Mouse (Mus musculus) retina, adult 2 months (tissue): Measurements from ENCODE around the gene Ptpn9.
"Not testable (repeated sequence)": the region's sequence is repeated elsewhere in the genome, so short reads cannot be mapped to it uniquely, and the experiment has no call there.

ENCODE experiments used
- DNase-seq: peaks from one replicate; pipeline ENCODE4 v3.0.0-alpha.2; 2012; ENCODE audit warnings: low read depth, low spot score

Ptpn9 gene

GRCm38 (mm10) chr9:56994286-56995197 lies at the start of gene Ptpn9:
Ptpn9 (plus strand) TSS chr9:56994923.
- peak; percentile 63 for DNase-seq

- DNase-seq = not testable (repeated sequence)
These were observed 47.2 kb upstream of the Ptpn9 start for GRCm38 (mm10) chr9:56947481-56947880.

GRCm38 (mm10) chr9:56948699-56949098 lies 46.0 kb upstream of the Ptpn9 start:
- DNase-seq = not testable (repeated sequence)

GRCm38 (mm10) chr9:56949767-56950166 lies 45.0 kb upstream of the Ptpn9 start:
- no peak for DNase-seq

- DNase-seq = peak; percentile 85
These were observed 44.0 kb upstream of the Ptpn9 start, which contains the start of gene Snupn for GRCm38 (mm10) chr9:56950414-56951400. Snupn (plus strand) TSS chr9:56950878.

GRCm38 (mm10) chr9:56953562-56953961 lies 41.2 kb upstream of the Ptpn9 start:
- DNase-seq = no peak

GRCm38 (mm10) chr9:56956966-56957675 lies 37.6 kb upstream of the Ptpn9 start:
- no peak for DNase-seq

GRCm38 (mm10) chr9:56958689-56959088 lies 36.0 kb upstream of the Ptpn9 start:
- no peak for DNase-seq

GRCm38 (mm10) chr9:56961591-56961990 lies 33.1 kb upstream of the Ptpn9 start:
- DNase-seq = no peak

GRCm38 (mm10) chr9:56970158-56970557 lies 24.6 kb upstream of the Ptpn9 start:
- no peak for DNase-seq

- DNase-seq = no peak
These were observed 20.7 kb upstream of the Ptpn9 start for GRCm38 (mm10) chr9:56973960-56974524.

GRCm38 (mm10) chr9:56975199-56975598 lies 19.5 kb upstream of the Ptpn9 start:
- no peak for DNase-seq

- no peak for DNase-seq
These were observed 14.5 kb upstream of the Ptpn9 start for GRCm38 (mm10) chr9:56980186-56980585.

- no peak for DNase-seq
These were observed 13.2 kb upstream of the Ptpn9 start for GRCm38 (mm10) chr9:56981502-56981901.

- DNase-seq = no peak
These were observed 690 bp downstream of the Ptpn9 start for GRCm38 (mm10) chr9:56995198-56996027.

- no peak for DNase-seq
These were observed 1.3 kb downstream of the Ptpn9 start for GRCm38 (mm10) chr9:56996028-56996346.

GRCm38 (mm10) chr9:56997206-56997605 lies 2.5 kb downstream of the Ptpn9 start:
- DNase-seq = not testable (repeated sequence)

GRCm38 (mm10) chr9:57003011-57003410 lies 8.3 kb downstream of the Ptpn9 start:
- DNase-seq = no peak

GRCm38 (mm10) chr9:57012393-57012792 lies 17.7 kb downstream of the Ptpn9 start:
- DNase-seq = no peak

- DNase-seq = no peak
These were observed 18.2 kb downstream of the Ptpn9 start for GRCm38 (mm10) chr9:57012895-57013294.
